Mouse (Mus musculus) bone marrow, adult 2 months (tissue): ENCODE measurements at regions not wholly inside any gene's neighbourhood (a gene's known extent, or its start where the extent isn't known, plus 50 kb on each side); places are given as distances from the start of the nearest gene placed in this dataset.

Experiments
- CTCF ChIP-seq: fragments of 200-500 bp; IDR thresholded peaks from 2 replicates; pipeline ENCODE4 v1.5.1; 2011; ENCODE audit warnings: low read length, control low read depth; ENCODE audit not compliant: control insufficient read depth, insufficient read depth
- POLR2A ChIP-seq: fragments of 200-500 bp; IDR thresholded peaks from 2 replicates; pipeline ENCODE4 v1.6.1; 2011; ENCODE audit warnings: low read depth, mild to moderate bottlenecking, control low read depth, low read length, borderline replicate concordance; ENCODE audit not compliant: control insufficient read depth

DNA sequence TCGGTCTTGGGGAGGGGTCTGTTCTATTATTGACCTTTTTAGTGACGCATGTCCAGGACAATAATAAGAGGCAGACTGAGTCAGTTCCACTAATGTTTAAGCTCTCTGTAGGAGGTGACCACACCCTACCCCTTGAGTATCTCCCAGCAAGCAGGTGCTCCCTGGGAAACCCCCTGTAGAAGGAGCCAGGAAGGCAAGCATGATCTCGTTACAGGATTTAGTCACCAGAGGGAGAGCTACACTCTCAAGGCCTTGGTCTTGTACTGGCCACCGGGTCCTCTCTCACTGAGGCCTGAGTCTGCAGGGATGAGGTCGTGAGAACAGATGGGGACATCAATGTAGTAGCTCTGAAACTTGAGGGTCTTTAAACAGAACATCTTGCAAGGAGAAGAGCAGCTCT, 55.3 kb upstream of the Ccnd2 start:
- TF ChIP-seq POLR2A = no peak
- TF ChIP-seq CTCF = no peak
